Mouse (Mus musculus): ENCODE measurements around the gene Areg.

DNA sequence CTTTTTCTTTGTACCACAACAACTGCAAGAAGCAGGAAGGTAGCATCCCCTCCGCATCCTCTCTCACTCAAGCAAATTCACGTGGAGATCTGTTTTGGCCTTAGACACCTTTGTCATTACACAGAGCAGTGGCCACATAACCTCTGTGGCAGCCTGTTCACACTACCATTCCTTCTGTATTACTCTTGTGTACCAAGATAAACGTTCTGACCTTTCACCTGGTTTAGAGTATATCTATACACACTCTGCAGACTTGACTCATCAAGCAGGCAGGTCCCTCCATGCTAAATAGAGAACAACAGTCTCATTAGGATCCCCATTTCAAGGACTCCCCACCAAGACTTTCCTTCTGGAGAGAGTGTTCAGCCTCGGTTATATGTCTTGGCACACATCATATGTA, 16.0 kb upstream of the Areg start:
- TF ChIP-seq POLR2A (IDR thresholded peaks at IDR 0.05; ENCODE audit: extremely low read depth, insufficient read depth, low read length) = no peak
- TF ChIP-seq CTCF (IDR thresholded peaks at IDR 0.05; ENCODE audit: low read depth, low read length) = no peak
